Mouse (Mus musculus): ENCODE measurements around the gene Bcl2l15. TPM values are rescaled to one million over a fixed set of nuclear protein-coding genes. Genes with fewer than 3 reads are reported as not detected.

The Bcl2l15 gene
- total RNA-seq, 2 experiments from 2014 or later = 0.78 TPM

- intact Hi-C loops (cut with DNase I) = no loop called here
- no peak for DNase-seq (ENCODE audit: low spot score in 2 of 2)
Observed at GRCm38 (mm10) chr3:103858881-103859801, 26.7 kb downstream of the Bcl2l15 start, which contains the start of gene Ptpn22. Gene Ptpn22, plus strand, starts transcription at chr3:103859795.

GRCm38 (mm10) chr3:103859851-103860391 lies 27.5 kb downstream of the Bcl2l15 start:
- intact Hi-C loops (cut with DNase I) = no loop called here
- no peak for DNase-seq (ENCODE audit: low spot score in 2 of 2)

- DNase-seq (ENCODE audit: low spot score in 2 of 2) = no peak
- intact Hi-C loops (cut with DNase I) = no loop called here
Observed at GRCm38 (mm10) chr3:103862721-103863220, 30.4 kb downstream of the Bcl2l15 start.

GRCm38 (mm10) chr3:103864200-103864599 lies 31.8 kb downstream of the Bcl2l15 start:
- intact Hi-C loops (cut with DNase I) = no loop called here
- no peak for DNase-seq (ENCODE audit: low spot score in 2 of 2)

- DNase-seq (ENCODE audit: low spot score in 2 of 2) = no peak
- intact Hi-C loops (cut with DNase I) = no loop called here
Observed at GRCm38 (mm10) chr3:103867424-103867971, 35.1 kb downstream of the Bcl2l15 start.

- intact Hi-C loops (cut with DNase I) = no loop called here
- DNase-seq (ENCODE audit: low spot score in 2 of 2) = no peak
Observed at GRCm38 (mm10) chr3:103868008-103868407, 35.6 kb downstream of the Bcl2l15 start.

- intact Hi-C loops (cut with DNase I) = no loop called here
- peak in 1 of 2 experiments; percentile 14 for DNase-seq (ENCODE audit: low spot score in 2 of 2)
Observed at GRCm38 (mm10) chr3:103872663-103873098, 40.3 kb downstream of the Bcl2l15 start.

GRCm38 (mm10) chr3:103874329-103874728 lies 41.9 kb downstream of the Bcl2l15 start:
- intact Hi-C loops (cut with DNase I) = no loop called here
- DNase-seq (ENCODE audit: low spot score in 2 of 2) = no peak

- intact Hi-C loops (cut with DNase I) = loop anchor here (2.0 to 10.0 kb wide), 3 partner anchors 31 to 491 kb away; partner anchors contain the start of gene Bcl2l15
- peak in 1 of 2 experiments; percentile 8 for DNase-seq (ENCODE audit: low spot score in 2 of 2)
Observed at GRCm38 (mm10) chr3:103885946-103886345, 53.5 kb downstream of the Bcl2l15 start.

- DNase-seq (ENCODE audit: low spot score in 2 of 2) = peak; percentile 61 to 62
Observed at GRCm38 (mm10) chr3:103887581-103887980, 55.2 kb downstream of the Bcl2l15 start.

GRCm38 (mm10) chr3:103893374-103893773 lies 61.0 kb downstream of the Bcl2l15 start:
- no peak for DNase-seq (ENCODE audit: low spot score in 2 of 2)
- intact Hi-C loops (cut with DNase I) = no loop called here

More at GRCm38 (mm10) chr3:103887581-103887980, 55.2 kb downstream of the Bcl2l15 start:
- intact Hi-C loops (cut with DNase I) = loop anchor here (1.0 to 10.0 kb wide), 3 partner anchors 55 to 493 kb away; partner anchors contain the start of genes Ap4b1, Bcl2l15, Dclre1b and Gm43064

Other genes with a start within 250 kb of the Bcl2l15 start
- 1 to 10 TPM in 1 of 2 experiments, not detected in 1; 1.0 TPM for gene Atg4a-ps, start 186.5 kb upstream of the Bcl2l15 start, total RNA-seq (2021)
- 10 to 100 TPM; 14.4 to 15.2 TPM for gene Olfml3, start 94.6 kb upstream of the Bcl2l15 start, total RNA-seq (2021)
- gene Gm10964, start 93.2 kb upstream of the Bcl2l15 start, total RNA-seq (2021) = not detected
- 100 to 1,000 TPM; 110 to 113 TPM for gene Hipk1, start 41.0 kb upstream of the Bcl2l15 start, total RNA-seq (2021)
- 1 to 10 TPM; 5.9 to 7.7 TPM for gene Dclre1b, start 23.2 kb upstream of the Bcl2l15 start, total RNA-seq (2021)
- gene Ap4b1, start 23.1 kb upstream of the Bcl2l15 start, total RNA-seq (2021) = 10 to 100 TPM; 14.1 to 16.1 TPM
- under 1 TPM; 0.16 to 0.32 TPM for gene Gm43064, start 23.0 kb upstream of the Bcl2l15 start, total RNA-seq (2021)
- gene Ptpn22, start 27.2 kb downstream of the Bcl2l15 start, total RNA-seq (2021) = 1 to 10 TPM; 1.2 to 1.7 TPM
- 10 to 100 TPM; 21.9 to 22.9 TPM for gene Rsbn1, start 81.5 kb downstream of the Bcl2l15 start, total RNA-seq (2021)
- gene Phtf1, start 135.5 kb downstream of the Bcl2l15 start, total RNA-seq (2021) = 10 to 100 TPM; 46.7 to 50.6 TPM